Mouse (Mus musculus): ENCODE data around the gene Nabp1.

DNA sequence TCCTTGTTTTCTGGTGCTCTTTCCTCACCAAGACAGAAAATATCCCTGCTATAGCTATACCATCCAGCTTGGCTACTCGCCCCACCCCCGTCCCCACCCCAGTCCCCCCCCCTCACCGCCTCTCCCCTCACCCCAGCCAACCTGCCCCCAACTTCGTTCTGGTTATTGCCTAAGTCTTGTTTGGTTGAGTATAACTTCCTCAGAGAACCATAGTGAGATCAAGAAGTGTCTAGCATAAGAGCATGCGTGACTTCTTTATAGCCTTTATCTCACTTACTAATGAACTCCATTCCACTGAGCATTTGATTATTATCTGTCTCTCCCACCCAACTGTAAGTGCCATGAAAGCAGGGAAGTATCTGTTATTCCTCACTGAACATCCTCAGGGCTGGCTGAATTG is 24.1 kb upstream of the Nabp1 start:
- TF ChIP-seq CTCF (IDR thresholded peaks at IDR 0.05; ENCODE audit: low read depth, low read length) (no peak), POLR2A (IDR thresholded peaks at IDR 0.05; ENCODE audit: extremely low read depth, insufficient read depth, low read length) (no peak)
